Mouse (Mus musculus): ENCODE results near the gene Spock1. TPM values are rescaled to one million over a fixed set of nuclear protein-coding genes. Genes with fewer than 3 reads are reported as not detected.

The Spock1 gene
- total and polyA plus RNA-seq, 3 experiments, result not detected

GRCm38 (mm10) chr13:57647456-57647855, 260.7 kb downstream of the Spock1 start:
- Histone ChIP-seq H3K27me3 (replicated peaks) (no peaks in the 10 kb centered on the region), H3K27ac (ENCODE audit: insufficient read depth, low read depth) (no peak overlapping the region), H3K79me2 (replicated peaks; ENCODE audit: control insufficient read depth, extremely low read depth, insufficient read depth, poor library complexity, severe bottlenecking) (no peaks in the 10 kb centered on the region), H3K36me3 (replicated peaks in 1 of 2; ENCODE audit: control insufficient read depth in 1 of 2, insufficient read depth in 1 of 2, low read length in 1 of 2) (no peaks in the 10 kb centered on the region), H3K9ac (ENCODE audit: insufficient read depth, low read depth) (no peak overlapping the region), H3K4me3 (replicated peaks in 1 of 3; ENCODE audit: low read depth in 2 of 3, low read length in 2 of 3, poor library complexity in 1 of 3) (no peak overlapping the region), H3K4me2 (ENCODE audit: insufficient read depth, low read depth, poor library complexity, severe bottlenecking) (no peak overlapping the region), H3K4me1 (ENCODE audit: control insufficient read depth in 1 of 2, insufficient read depth in 2 of 2) (no peaks in the 10 kb centered on the region), H3K9me3 (replicated peaks; ENCODE audit: low read length) (peaks cover 78% of the 10 kb centered on the region)
- dilution Hi-C loops (cut with MboI; ENCODE audit: extremely low pct_ligation_motif_present, extremely low pct_unique_long_range_greater_than_20kb, low sequenced_read_pairs), result no loop called here
- no peak for DNase-seq (ENCODE audit: extremely low read depth)
- in situ Hi-C loops (cut with MboI; ENCODE audit: low pct_ligation_motif_present, low pct_unique_long_range_greater_than_20kb, low sequenced_read_pairs), result no loop called here
- TF ChIP-seq ZKSCAN1 (IDR thresholded peaks at IDR 0.05; ENCODE audit: borderline replicate concordance, low read depth, low read length) (no peak), GABPA (IDR thresholded peaks at IDR 0.05; ENCODE audit: insufficient replicate concordance, low read depth, low read length) (no peak), NELFE (IDR thresholded peaks at IDR 0.05; ENCODE audit: low read depth, low read length) (no peak), JUND (conservative IDR thresholded peaks at IDR 0.05; ENCODE audit: low read depth, low read length) (no peak), RAD21 (IDR thresholded peaks at IDR 0.05; ENCODE audit: low read depth, low read length) (no peak), SMC3 (IDR thresholded peaks at IDR 0.05; ENCODE audit: low read depth, low read length) (no peak), SIN3A (IDR thresholded peaks at IDR 0.05; ENCODE audit: low read length) (no peak), POLR2AphosphoS2 (IDR thresholded peaks at IDR 0.05; ENCODE audit: low read depth, low read length) (no peak)

DNA sequence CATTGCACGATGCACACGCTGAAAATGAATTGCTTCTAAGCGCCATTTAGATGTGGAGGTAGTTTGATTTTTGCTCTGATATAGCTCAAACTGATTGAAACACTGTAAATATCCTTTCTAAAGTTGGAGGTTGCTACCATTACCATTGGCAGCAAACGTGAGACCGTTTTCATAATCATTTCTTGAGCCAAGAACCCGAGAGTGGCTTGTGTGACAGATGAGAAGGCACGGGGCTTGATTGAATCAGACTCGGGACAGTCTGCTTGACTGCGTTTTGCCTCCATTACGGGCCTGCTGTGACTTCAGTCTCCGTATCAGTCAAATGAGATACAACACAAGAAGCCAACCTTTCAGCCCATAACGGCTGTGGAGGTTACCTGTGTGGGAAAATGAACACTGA, 265.1 kb downstream of the Spock1 start:
- no peaks in the 10 kb centered on the region for H3K36me3 ChIP-seq (replicated peaks in 1 of 2; ENCODE audit: control insufficient read depth in 1 of 2, insufficient read depth in 1 of 2, low read length in 1 of 2)
- TF ChIP-seq BHLHE40 (IDR thresholded peaks at IDR 0.05; ENCODE audit: low read depth, low read length) (no peak), MEF2A (IDR thresholded peaks at IDR 0.05; ENCODE audit: borderline replicate concordance, low read depth, low read length) (no peak), JUN (IDR thresholded peaks at IDR 0.05; ENCODE audit: insufficient read depth, low read depth, low read length) (no peak), MAZ (IDR thresholded peaks at IDR 0.05; ENCODE audit: low read depth, low read length) (no peak), ETS1 (conservative IDR thresholded peaks at IDR 0.05; ENCODE audit: low read depth, low read length) (no peak), ZC3H11A (IDR thresholded peaks at IDR 0.05; ENCODE audit: low read depth, low read length) (no peak), SIN3A (IDR thresholded peaks at IDR 0.05; ENCODE audit: low read length) (no peak), ZNF384 (IDR thresholded peaks at IDR 0.05; ENCODE audit: low read depth, low read length) (no peak), CHD1 (IDR thresholded peaks at IDR 0.05; ENCODE audit: low read depth, low read length) (no peak), NELFE (IDR thresholded peaks at IDR 0.05; ENCODE audit: low read depth, low read length) (no peak), POLR2A (IDR thresholded peaks at IDR 0.05; ENCODE audit: low read depth, low read length) (no peak), EP300 (IDR thresholded peaks at IDR 0.05; ENCODE audit: low read length) (no peak), IRF4 (IDR thresholded peaks at IDR 0.05; ENCODE audit: low read depth, low read length) (no peak), TBP (conservative IDR thresholded peaks at IDR 0.05; ENCODE audit: low read depth, low read length) (no peak), HCFC1 (IDR thresholded peaks at IDR 0.05; ENCODE audit: low read depth, low read length) (no peak), MAX (IDR thresholded peaks at IDR 0.05; ENCODE audit: low read length) (no peak)
- no peak overlapping the region for H3K4me3 ChIP-seq (replicated peaks in 1 of 3; ENCODE audit: low read depth in 2 of 3, low read length in 2 of 3, poor library complexity in 1 of 3)
- H3K27me3 ChIP-seq (replicated peaks), result no peaks in the 10 kb centered on the region
- in situ Hi-C loops (cut with MboI; ENCODE audit: low pct_ligation_motif_present, low pct_unique_long_range_greater_than_20kb, low sequenced_read_pairs), result no loop called here
- H3K9ac ChIP-seq (ENCODE audit: insufficient read depth, low read depth), result no peak overlapping the region
- no peaks in the 10 kb centered on the region for H3K4me1 ChIP-seq (ENCODE audit: control insufficient read depth in 1 of 2, insufficient read depth in 2 of 2)
- DNase-seq (ENCODE audit: extremely low read depth), result no peak
- H3K79me2 ChIP-seq (replicated peaks; ENCODE audit: control insufficient read depth, extremely low read depth, insufficient read depth, poor library complexity, severe bottlenecking), result no peaks in the 10 kb centered on the region
- H3K27ac ChIP-seq (ENCODE audit: insufficient read depth, low read depth), result no peak overlapping the region
- H3K9me3 ChIP-seq (replicated peaks; ENCODE audit: low read length), result peaks cover 85% of the 10 kb centered on the region
- dilution Hi-C loops (cut with MboI; ENCODE audit: extremely low pct_ligation_motif_present, extremely low pct_unique_long_range_greater_than_20kb, low sequenced_read_pairs), result no loop called here
- no peak overlapping the region for H3K4me2 ChIP-seq (ENCODE audit: insufficient read depth, low read depth, poor library complexity, severe bottlenecking)
